In the genomic region with DNA sequence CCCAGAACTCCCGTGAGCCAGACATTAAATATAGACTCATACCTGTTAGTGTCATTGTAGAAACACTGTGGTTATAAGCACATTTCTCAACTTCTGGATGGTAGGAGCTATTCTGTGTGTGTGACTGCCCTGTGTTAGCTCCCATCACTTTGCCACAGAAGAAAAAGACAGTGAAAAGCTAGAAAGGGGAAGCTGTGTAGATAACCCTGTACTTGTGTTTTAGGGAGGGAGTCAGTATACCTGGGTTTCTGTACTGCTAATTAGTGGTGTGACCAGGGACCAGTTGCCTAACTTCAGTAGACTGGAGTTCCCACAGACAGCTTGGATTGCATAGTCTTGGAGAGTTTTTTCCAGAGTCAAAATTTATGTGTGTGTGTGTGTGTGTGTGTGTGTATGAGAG, we compare ENCODE assay signal across 1 mouse cellular context.
TF ChIP-seq lines count a peak whose summit lies in the region.

No protein-coding gene starts in this region.

TF ChIP-seq in MEL, 35 proteins besides CTCF, POLR2A, EP300 and RAD21:
- no peak for TF ChIP-seq USF1 (IDR thresholded peaks at IDR 0.05; ENCODE audit: low read depth, low read length)
- TF ChIP-seq GATA1 (IDR thresholded peaks at IDR 0.05; ENCODE audit: low read depth, low read length), result peak; percentile 34; the same call in 1 of the 2 replicates
